13 mouse cellular contexts compared by ENCODE assay signal in the genomic region with DNA sequence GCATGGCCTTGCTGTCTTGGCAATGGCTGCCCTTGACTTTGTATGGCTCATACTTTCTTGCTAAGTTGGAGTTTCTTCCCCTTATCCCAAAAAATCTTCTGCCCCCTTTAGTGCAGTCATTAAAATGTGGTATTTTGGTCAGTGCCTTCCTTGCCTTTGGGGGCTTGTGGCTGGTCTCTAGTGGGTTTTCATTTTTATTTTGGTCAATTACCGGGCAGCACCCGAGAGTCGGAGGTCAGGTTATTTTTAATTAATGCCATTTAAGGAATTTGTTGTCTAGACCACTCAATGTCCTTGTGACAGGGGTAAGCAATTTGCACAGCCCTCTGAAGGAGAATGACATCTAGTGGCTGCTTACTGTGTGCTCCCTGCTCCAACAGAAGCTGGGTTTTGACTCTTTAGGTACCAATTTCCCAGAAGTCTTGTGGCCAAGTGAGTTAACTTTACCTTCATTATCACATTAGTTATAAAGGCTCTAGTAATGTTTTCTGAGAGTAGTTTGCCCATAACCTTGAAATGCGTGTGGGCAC.
DNase-seq lines count a peak whose midpoint lies in the region; ATAC-seq and TF ChIP-seq lines count a peak whose summit lies in the region.
"Had no signal": no experiment of that assay in that cellular context is flagged by ENCODE, and none has a peak within 500 bp of the region (broad histone marks: within the 10 kb centered on the region; RNA-seq: fewer than 3 reads in every experiment).

No protein-coding gene starts in this region.

- no peak for TF ChIP-seq EP300 in heart, adult 2 months (IDR thresholded peaks at IDR 0.05; ENCODE audit: insufficient read depth, low read depth, low read length)

- H3K4me3 ChIP-seq in heart, adult 2 months: no peak overlapping the region
- H3K4me3 ChIP-seq in left cerebral cortex, adult 2 months: no peak overlapping the region
- no peak overlapping the region for H3K4me3 ChIP-seq in heart, embryonic 15.5 days
- H3K4me3 ChIP-seq: embryonic facial prominence, embryonic 13.5 days; hindbrain, embryonic 15.5 days had no signal

- DNase-seq in heart, adult 2 months: no peak
- no peak for DNase-seq in heart, adult 8-10 months (ENCODE audit: low spot score)
- DNase-seq in left cerebral cortex, adult 2 months (ENCODE audit: extremely low spot score in 1 of 2, low spot score in 2 of 2): no peak
- no peak for DNase-seq in left cerebral cortex, postnatal 4 days
- DNase-seq in Patski (ENCODE audit: low read depth, low spot score): no peak
- no peak for DNase-seq in urinary bladder, postnatal 4 days (ENCODE audit: low spot score in 2 of 2)
- DNase-seq: cerebellum, postnatal 36 days; right cerebral cortex, postnatal 4 days had no signal

- H3K4me1 ChIP-seq in heart, adult 2 months (ENCODE audit: control insufficient read depth, insufficient read depth, low read length): no peaks in the 10 kb centered on the region
- peaks cover 3% of the 10 kb centered on the region for H3K4me1 ChIP-seq in heart, embryonic 15.5 days (replicated peaks)
- H3K4me1 ChIP-seq: hindbrain, embryonic 15.5 days had no signal

- no peaks in the 10 kb centered on the region for H3K79me2 ChIP-seq in heart, adult 2 months (replicated peaks; ENCODE audit: control insufficient read depth, insufficient read depth, low read length)

- no peak overlapping the region for H3K4me2 ChIP-seq in heart, embryonic 15.5 days
- H3K4me2 ChIP-seq: embryonic facial prominence, embryonic 13.5 days; hindbrain, embryonic 15.5 days had no signal

- TF ChIP-seq CTCF in heart, adult 2 months (IDR thresholded peaks at IDR 0.05): peak; percentile 80
- peak; percentile 52 for TF ChIP-seq CTCF in left cerebral cortex, adult 2 months (IDR thresholded peaks at IDR 0.05)
- TF ChIP-seq CTCF in Patski (IDR thresholded peaks at IDR 0.05): peak; percentile 24

- TF ChIP-seq POLR2A in heart, adult 2 months (IDR thresholded peaks at IDR 0.05; ENCODE audit: insufficient read depth, low read depth, low read length): no peak

- WGBS in heart, adult 2 months: 42% methylated on average over 4 of the region's 4 CpGs
- WGBS in heart, embryonic 15.5 days: 49% methylated on average over 4 of the region's 4 CpGs

- in situ Hi-C loops in Patski (cut with MboI; ENCODE audit: low pct_unique_long_range_greater_than_20kb): no loop called here

- H3K9ac ChIP-seq in heart, adult 2 months (ENCODE audit: low read depth, low read length): no peak overlapping the region; the same call in 1 of the 2 replicates
- H3K9ac ChIP-seq in heart, embryonic 15.5 days: no peak overlapping the region
- H3K9ac ChIP-seq: embryonic facial prominence, embryonic 13.5 days; hindbrain, embryonic 15.5 days had no signal

- H3K9me3 ChIP-seq in heart, embryonic 15.5 days (replicated peaks): no peaks in the 10 kb centered on the region
- H3K9me3 ChIP-seq: embryonic facial prominence, embryonic 13.5 days; hindbrain, embryonic 15.5 days had no signal

- intact Hi-C loops in heart, adult 2 months (cut with DNase I): loop anchor here (2.0 kb wide), 1 partner anchor 245 kb away; no protein-coding TSS in a partner anchor
- intact Hi-C loops in left cerebral cortex, adult 2 months (cut with DNase I): loop anchor here (5.0 kb wide), 1 partner anchor 247 kb away; no protein-coding TSS in a partner anchor
- intact Hi-C loops in left cerebral cortex, postnatal 4 days (cut with DNase I): no loop called here

- no peaks in the 10 kb centered on the region for H3K27me3 ChIP-seq in heart, adult 2 months (ENCODE audit: control insufficient read depth, insufficient read depth, low read length)
- H3K27me3 ChIP-seq in Patski: no peaks in the 10 kb centered on the region
- no peaks in the 10 kb centered on the region for H3K27me3 ChIP-seq in heart, embryonic 15.5 days
- H3K27me3 ChIP-seq: embryonic facial prominence, embryonic 13.5 days; hindbrain, embryonic 15.5 days had no signal

- peaks cover 2% of the 10 kb centered on the region for H3K36me3 ChIP-seq in heart, adult 2 months (ENCODE audit: control insufficient read depth, insufficient read depth, low read length)
- 0 out of 2 replicates have a peak, but pooled peaks cover 8% of the 10 kb centered on the region for H3K36me3 ChIP-seq in heart, embryonic 15.5 days
- H3K36me3 ChIP-seq: hindbrain, embryonic 15.5 days had no signal

- no peak for ATAC-seq in Patski
- ATAC-seq in heart, embryonic 15.5 days (replicated peaks; ENCODE audit: insufficient number of reproducible peaks, insufficient read depth, low FRiP score, low read depth): no peak
- ATAC-seq in CD4-positive, CD25-positive, alpha-beta regulatory T cell, adult 4 months: no peak
- ATAC-seq: forebrain, embryonic 16.5 days had no signal

- peak overlapping the region; percentile 47 for H3K27ac ChIP-seq in heart, adult 2 months
- H3K27ac ChIP-seq in left cerebral cortex, adult 2 months: no peak overlapping the region
- H3K27ac ChIP-seq in heart, embryonic 15.5 days: 0 out of 2 replicates have a peak overlapping the region, but pooled peaks have one; percentile 15
- H3K27ac ChIP-seq: embryonic facial prominence, embryonic 13.5 days; hindbrain, embryonic 15.5 days had no signal

- CTCF ChIA-PET in Patski (lab: Charles Lee): interaction anchor here (0.7 to 1.4 kb wide), 3 partner anchors 9 to 246 kb away, joined by 3 to 4 read pairs (median 3); no protein-coding TSS in a partner anchor

- POLR2A ChIA-PET in Patski (lab: Charles Lee): no interaction called here

Comparison
In these comparisons a context has a peak if more than half of its experiments do, and no peak if none do; other contexts are left out.
1. CTCF ChIP-seq: peak in every context shown above with its lines; median percentile 80 in heart, adult 2 months; 52 in left cerebral cortex, adult 2 months; 24 in Patski.